Mouse (Mus musculus) lung, embryonic 16.5 days (tissue): ENCODE data around the gene Pigk. TPM values are rescaled to one million over a fixed set of nuclear protein-coding genes. Genes with fewer than 3 reads are reported as not detected.
A peak's percentile ranks its signal among the peaks of the same experiment; 100 is the strongest.

Experiments
- ATAC-seq: fragments of 200-750 bp; cut with Nextera tagmentation; 2 replicates; pipeline ENCODE4 v1.8.0; 2017; ENCODE audit warnings: low read depth, mild to moderate bottlenecking, moderate library complexity
- H3K27ac ChIP-seq: fragments of 300-500 bp; sonication (generic); 2 replicates; pipeline ENCODE4 v1.5.1; 2014; ENCODE audit warnings: mild to moderate bottlenecking, control low read depth, low read length
- H3K27me3 ChIP-seq: fragments of 300-500 bp; sonication (generic); 2 replicates; pipeline ENCODE4 v1.6.1; 2014; ENCODE audit warnings: low read depth, low read length, mixed read lengths; ENCODE audit not compliant: control insufficient read depth, insufficient read depth
- H3K36me3 ChIP-seq: fragments of 300-500 bp; sonication (generic); 2 replicates; pipeline ENCODE4 v1.6.1; 2014; ENCODE audit warnings: low read length; ENCODE audit not compliant: control insufficient read depth, insufficient read depth
- H3K4me1 ChIP-seq: fragments of 300-500 bp; sonication (generic); replicated peaks from 2 replicates; pipeline ENCODE4 v1.6.1; 2014; ENCODE audit warnings: low read length, mixed read lengths; ENCODE audit not compliant: control insufficient read depth, insufficient read depth
- H3K4me2 ChIP-seq: fragments of 300-500 bp; sonication (generic); 2 replicates; pipeline ENCODE4 v1.6.1; 2014; ENCODE audit warnings: low read depth, low read length, control low read depth
- H3K4me3 ChIP-seq: fragments of 300-500 bp; sonication (generic); 2 replicates; pipeline ENCODE4 v1.5.1; 2014; ENCODE audit warnings: mild to moderate bottlenecking, low read length, control low read depth
- H3K9ac ChIP-seq: fragments of 300-500 bp; sonication (generic); 2 replicates; pipeline ENCODE4 v1.6.1; 2014; ENCODE audit warnings: low read length, control low read depth
- H3K9me3 ChIP-seq: fragments of 300-500 bp; sonication (generic); 2 replicates; pipeline ENCODE4 v1.6.1; 2016; ENCODE audit warnings: low read length; ENCODE audit not compliant: control insufficient read depth
- WGBS: fragments of 180-500 bp; shearing (Covaris S2); extraction: QIAGEN DNeasy Blood & Tissue Kit; methylation state at CpG from one replicate; pipeline ENCODE4 v1.1.7; 2014; 5-methylcytosine and 5-hydroxymethylcytosine counted together
- polyA plus RNA-seq: library from polyadenylated mRNA; unstranded; fragments of >200 nt; fragmentation: Nextera tagmentation; extraction: Ambion mirVana; gene quantifications from 2 replicates; pipeline ENCODE4 v1.2.1, GENCODE M21; 2015

The Pigk gene
- polyA plus RNA-seq, 1 experiment from 2014 or later = 50.3 TPM

DNA sequence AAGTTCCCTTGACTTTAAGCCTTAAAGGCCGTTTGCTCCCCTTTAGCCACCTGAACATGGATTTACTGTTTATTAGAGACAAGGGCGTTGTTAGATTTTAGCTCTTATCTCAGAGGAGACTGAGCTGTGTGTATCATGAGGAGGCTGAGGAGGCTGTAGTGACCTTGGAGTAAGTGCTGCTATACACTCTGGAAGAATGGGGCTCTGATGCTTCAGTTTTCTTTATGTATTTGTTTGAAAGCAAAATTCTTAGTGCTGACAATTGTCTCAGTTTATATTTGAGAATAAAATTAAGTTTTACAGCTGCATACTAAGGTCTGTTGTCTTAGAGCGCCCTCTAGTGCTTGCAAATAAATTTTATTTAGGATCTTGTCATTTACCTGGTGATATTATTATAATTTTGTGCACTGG, 35.6 kb downstream of the Pigk start:
- Histone ChIP-seq H3K27ac (no peak overlapping the region), H3K9me3 (no peaks in the 10 kb centered on the region), H3K4me3 (no peak overlapping the region), H3K36me3 (no peaks in the 10 kb centered on the region; the same call in 1 of the 2 replicates), H3K9ac (no peak overlapping the region), H3K27me3 (no peaks in the 10 kb centered on the region), H3K4me2 (no peak overlapping the region), H3K4me1 (no peaks in the 10 kb centered on the region)
- WGBS = 36% methylated on average over 3 of the region's 3 CpGs
- ATAC-seq = no peak

DNA sequence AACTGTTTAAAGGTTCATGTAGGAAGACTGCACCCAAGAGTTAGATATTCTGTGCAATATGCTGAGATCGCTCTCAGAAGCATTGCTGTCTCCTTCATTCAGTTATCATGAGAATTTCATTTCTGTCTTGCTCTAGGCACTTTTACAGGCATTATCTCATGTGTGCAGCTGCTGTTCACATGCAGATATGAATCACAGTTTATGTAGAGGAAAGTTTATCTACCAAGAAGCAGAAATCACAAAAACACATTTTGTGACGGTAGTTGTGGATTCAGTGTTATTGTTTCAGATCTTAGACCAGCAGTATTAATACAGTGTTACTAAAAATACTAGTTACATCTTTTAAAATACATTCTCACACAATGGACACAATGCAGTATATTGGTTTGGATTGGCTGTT, 36.0 kb downstream of the Pigk start:
- no peak overlapping the region for H3K4me3 ChIP-seq
- no peak overlapping the region for H3K27ac ChIP-seq
- no peaks in the 10 kb centered on the region for H3K4me1 ChIP-seq
- ATAC-seq = no peak
- no peaks in the 10 kb centered on the region for H3K27me3 ChIP-seq
- no peak overlapping the region for H3K4me2 ChIP-seq
- 61% methylated on average over 2 of the region's 2 CpGs for WGBS
- no peaks in the 10 kb centered on the region; the same call in 1 of the 2 replicates for H3K36me3 ChIP-seq
- no peak overlapping the region for H3K9ac ChIP-seq
- H3K9me3 ChIP-seq = no peaks in the 10 kb centered on the region

DNA sequence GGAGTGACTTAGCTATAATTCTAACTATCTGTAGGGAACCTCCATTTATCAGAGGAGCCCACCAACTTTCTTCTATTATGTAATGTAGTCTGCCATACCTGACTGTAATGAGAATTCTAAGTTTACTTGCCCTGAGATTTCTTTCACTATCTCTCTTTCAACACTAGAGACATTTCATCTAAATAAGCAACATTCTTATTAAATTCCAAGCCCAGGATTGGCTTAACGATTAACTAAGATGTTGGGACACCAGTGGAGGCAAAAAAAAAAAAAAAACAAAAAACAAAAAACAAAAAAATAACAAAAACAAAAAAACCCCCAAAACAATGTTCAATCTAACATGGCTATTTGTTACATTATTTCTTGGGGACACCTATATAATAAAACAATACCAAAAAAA, 39.0 kb downstream of the Pigk start:
- Histone ChIP-seq H3K36me3 (no peaks in the 10 kb centered on the region; the same call in 1 of the 2 replicates), H3K4me3 (no peak overlapping the region), H3K9me3 (no peaks in the 10 kb centered on the region), H3K27me3 (no peaks in the 10 kb centered on the region), H3K4me2 (no peak overlapping the region), H3K4me1 (peaks cover 8% of the 10 kb centered on the region; the same call in 1 of the 2 replicates), H3K27ac (no peak overlapping the region), H3K9ac (no peak overlapping the region)
- 100% methylated on average over 1 of the region's 1 CpGs for WGBS
- no peak for ATAC-seq

DNA sequence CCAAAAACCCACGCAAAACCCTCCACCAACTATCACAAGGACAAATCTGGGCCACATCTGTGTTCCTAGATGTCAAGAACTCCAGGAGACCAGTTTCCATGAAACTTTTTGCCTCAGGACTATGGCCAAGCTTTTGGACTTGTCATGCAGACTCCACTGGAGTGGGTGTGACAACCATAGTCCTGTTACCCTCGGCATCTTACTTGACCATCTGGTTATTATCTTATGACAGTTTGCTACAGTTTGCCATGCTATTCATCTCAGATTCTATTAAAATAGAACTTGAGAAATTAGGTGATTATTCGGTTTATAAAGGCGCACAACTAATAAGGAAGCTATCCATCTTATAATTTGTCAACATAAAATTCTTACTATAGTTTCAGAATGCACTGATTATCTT, 39.4 kb downstream of the Pigk start:
- Histone ChIP-seq H3K27me3 (no peaks in the 10 kb centered on the region), H3K9ac (no peak overlapping the region), H3K4me1 (peaks cover 9% of the 10 kb centered on the region), H3K4me3 (no peak overlapping the region), H3K27ac (no peak overlapping the region), H3K36me3 (no peaks in the 10 kb centered on the region; the same call in 1 of the 2 replicates), H3K9me3 (no peaks in the 10 kb centered on the region), H3K4me2 (no peak overlapping the region)
- 55% methylated on average over 4 of the region's 4 CpGs for WGBS
- ATAC-seq = no peak

DNA sequence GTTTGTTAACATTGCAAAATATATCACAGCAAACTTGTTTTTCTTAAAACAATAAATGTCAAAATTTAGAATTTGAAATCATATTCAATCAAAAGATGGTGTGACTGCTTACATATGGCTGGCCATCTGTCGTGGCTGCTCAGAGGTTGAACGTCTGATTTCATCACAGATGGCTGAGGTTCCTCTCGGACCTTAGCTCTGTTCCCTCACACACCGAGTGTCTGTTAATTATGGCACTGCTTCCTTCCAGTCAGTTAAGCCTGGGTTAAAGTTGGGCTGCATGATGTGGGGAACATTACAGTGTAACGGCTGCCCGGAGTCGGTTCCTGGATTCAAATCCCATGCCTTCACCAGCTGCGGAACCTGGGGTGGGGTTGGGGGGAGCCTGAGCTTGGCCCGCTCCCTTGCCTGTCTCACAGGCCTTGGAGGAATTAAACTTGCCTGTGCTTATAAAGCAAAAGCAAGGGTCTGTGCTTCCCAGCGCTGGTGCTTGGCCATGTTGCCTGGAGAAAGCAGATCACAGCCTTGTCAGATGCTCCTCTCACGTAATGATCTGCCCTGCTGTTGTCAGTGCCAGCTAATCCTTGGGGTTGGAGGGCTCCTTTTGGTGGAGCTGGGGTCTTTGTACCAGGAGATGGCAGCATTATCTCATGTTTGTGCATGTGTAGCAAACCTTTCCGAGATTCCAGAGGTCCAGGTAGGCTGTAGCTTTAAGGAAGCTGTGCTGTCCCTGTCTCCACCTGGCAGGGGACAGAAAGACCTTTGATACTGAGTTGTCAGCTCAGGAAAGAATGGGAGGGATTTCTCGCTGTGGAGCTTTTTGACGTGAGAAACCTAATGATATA, 40.2 kb downstream of the Pigk start:
- Histone ChIP-seq H3K4me2 (no peak overlapping the region), H3K4me1 (peaks cover 17% of the 10 kb centered on the region), H3K36me3 (no peaks in the 10 kb centered on the region; the same call in 1 of the 2 replicates), H3K27ac (no peak overlapping the region), H3K9me3 (no peaks in the 10 kb centered on the region), H3K9ac (no peak overlapping the region), H3K27me3 (no peaks in the 10 kb centered on the region), H3K4me3 (no peak overlapping the region)
- 62% methylated on average over 14 of the region's 14 CpGs for WGBS
- no peak for ATAC-seq

DNA sequence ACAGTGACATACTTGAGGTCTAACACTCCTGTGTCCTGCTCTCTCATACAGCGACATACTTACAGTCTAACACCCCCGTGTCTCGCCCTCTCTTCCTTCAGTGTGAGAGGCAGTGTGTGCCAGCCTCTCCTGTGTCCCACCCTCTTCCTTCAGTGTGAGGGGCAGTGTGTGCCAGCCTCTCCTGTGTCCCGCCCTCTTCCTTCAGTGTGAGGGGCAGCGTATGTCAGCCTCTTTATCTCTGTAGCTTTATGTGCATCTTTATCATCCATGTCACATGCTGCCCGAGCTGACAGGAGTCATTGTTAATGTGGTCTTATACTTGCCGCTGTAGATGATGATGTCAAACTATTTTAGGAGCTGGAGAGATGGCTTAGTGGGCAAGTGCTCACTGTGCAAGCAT, 41.6 kb downstream of the Pigk start:
- ATAC-seq = no peak
- no peaks in the 10 kb centered on the region; the same call in 1 of the 2 replicates for H3K36me3 ChIP-seq
- no peak overlapping the region for H3K4me2 ChIP-seq
- H3K9ac ChIP-seq = no peak overlapping the region
- peaks cover 17% of the 10 kb centered on the region for H3K4me1 ChIP-seq
- no peaks in the 10 kb centered on the region for H3K27me3 ChIP-seq
- no peak overlapping the region for H3K27ac ChIP-seq
- no peaks in the 10 kb centered on the region for H3K9me3 ChIP-seq
- 73% methylated on average over 7 of the region's 7 CpGs for WGBS
- no peak overlapping the region for H3K4me3 ChIP-seq

DNA sequence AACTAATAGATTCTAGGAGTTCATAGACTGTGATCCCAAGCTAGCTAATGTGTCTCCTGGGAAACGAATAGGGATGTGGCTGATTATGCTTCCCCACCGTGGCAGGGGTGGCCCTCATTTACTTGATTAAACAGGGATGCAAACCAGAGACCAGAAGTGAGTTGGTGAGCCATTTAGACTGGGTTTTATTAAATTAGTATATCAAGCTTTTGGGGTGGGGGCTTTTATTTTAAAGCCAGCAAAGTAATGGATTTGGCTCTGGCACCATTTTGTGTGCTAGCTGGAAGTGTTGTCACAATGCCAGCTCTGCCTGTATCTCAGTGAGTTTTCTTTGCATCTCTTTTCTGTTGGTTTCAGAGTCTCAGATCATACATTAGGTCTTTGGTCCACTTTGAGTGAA, 43.0 kb downstream of the Pigk start:
- Histone ChIP-seq H3K9me3 (no peaks in the 10 kb centered on the region), H3K4me2 (no peak overlapping the region), H3K4me3 (no peak overlapping the region), H3K27ac (no peak overlapping the region), H3K4me1 (peaks cover 19% of the 10 kb centered on the region), H3K36me3 (no peaks in the 10 kb centered on the region; the same call in 1 of the 2 replicates), H3K27me3 (no peaks in the 10 kb centered on the region), H3K9ac (no peak overlapping the region)
- ATAC-seq = no peak
- 83% methylated on average over 2 of the region's 2 CpGs for WGBS

DNA sequence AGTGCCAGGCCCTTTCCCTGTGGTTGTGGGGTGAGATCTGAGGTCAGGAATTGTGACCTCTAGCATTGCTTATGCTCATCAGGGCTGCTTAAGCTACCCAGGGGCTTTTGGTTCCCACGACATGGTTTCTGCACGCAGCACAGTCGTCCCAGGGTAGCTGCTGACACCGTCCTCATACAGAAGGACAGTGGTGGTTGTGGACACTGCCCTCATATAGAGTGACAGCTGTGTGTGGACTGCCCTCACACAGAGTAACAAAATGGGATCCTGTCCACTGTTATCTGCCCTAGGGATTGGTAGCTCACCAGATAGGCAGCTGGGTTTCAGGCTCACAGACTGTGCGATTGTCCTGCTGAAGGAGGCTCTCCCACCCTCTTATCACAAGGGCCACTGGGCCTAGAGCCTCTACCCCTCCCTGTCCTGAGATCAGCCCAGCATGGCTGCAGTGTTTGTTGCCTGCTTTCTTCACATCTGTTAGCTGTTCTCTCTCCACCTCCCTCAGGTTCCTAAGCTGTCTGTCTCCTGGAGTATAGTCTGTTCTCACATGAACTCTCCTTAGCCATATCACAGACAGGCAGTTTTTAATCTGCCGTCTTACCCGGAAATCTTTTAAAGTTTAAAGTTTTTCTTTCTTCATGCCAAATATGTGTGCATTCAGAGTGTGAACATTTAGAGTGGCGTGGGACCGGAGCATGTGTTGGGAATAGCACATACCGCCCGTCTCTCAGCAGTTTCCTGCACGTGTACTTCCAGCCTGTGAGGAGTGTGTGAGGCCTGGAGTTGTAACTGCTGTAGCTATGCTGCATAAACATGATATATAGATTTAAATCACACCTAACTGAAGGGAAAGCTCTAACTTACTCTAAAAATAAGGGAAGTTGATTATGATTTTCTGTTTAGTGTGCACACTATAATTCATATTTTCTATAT, 43.8 kb downstream of the Pigk start:
- H3K36me3 ChIP-seq = no peaks in the 10 kb centered on the region
- H3K9ac ChIP-seq = no peak overlapping the region
- no peaks in the 10 kb centered on the region for H3K27me3 ChIP-seq
- peak; percentile 44; the same call in 1 of the 2 replicates for ATAC-seq
- H3K9me3 ChIP-seq = no peaks in the 10 kb centered on the region
- H3K4me1 ChIP-seq = peaks cover 19% of the 10 kb centered on the region
- no peak overlapping the region for H3K27ac ChIP-seq
- H3K4me2 ChIP-seq = no peak overlapping the region
- H3K4me3 ChIP-seq = no peak overlapping the region
- WGBS = 58% methylated on average over 12 of the region's 12 CpGs

DNA sequence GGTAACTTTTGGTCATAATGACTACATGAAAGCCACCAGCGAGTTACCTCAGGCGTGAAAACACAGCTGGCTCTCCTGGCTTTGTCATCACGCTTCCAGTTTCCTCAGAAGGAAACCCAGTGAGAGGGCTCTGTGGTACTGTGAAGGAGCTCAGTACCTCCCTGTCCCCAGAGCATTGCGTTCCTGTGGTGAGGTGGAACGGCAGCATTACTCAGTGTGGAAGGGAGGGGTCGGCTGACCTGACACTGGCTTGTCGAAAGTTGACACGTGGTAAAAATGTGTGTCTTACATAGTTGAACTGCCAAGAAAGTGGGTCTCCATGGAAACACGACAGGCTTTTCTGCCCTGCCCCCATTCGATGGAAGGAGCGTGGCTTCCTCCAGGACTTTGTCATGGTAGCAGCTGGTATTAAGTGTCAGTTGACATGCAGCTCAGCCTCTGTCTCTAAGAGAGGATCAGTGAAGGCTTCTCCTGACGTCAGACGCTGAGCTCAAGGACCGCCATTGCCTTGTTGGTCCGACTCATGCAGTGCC, 44.7 kb downstream of the Pigk start:
- 31% methylated on average over 15 of the region's 15 CpGs for WGBS
- Histone ChIP-seq H3K4me3 (no peak overlapping the region), H3K9me3 (no peaks in the 10 kb centered on the region), H3K4me2 (peak overlapping the region; percentile 12; the same call in 1 of the 2 replicates), H3K9ac (no peak overlapping the region), H3K27me3 (no peaks in the 10 kb centered on the region), H3K4me1 (peaks cover 19% of the 10 kb centered on the region), H3K27ac (no peak overlapping the region), H3K36me3 (no peaks in the 10 kb centered on the region)
- ATAC-seq = peak; percentile 48
